In the genomic region with DNA sequence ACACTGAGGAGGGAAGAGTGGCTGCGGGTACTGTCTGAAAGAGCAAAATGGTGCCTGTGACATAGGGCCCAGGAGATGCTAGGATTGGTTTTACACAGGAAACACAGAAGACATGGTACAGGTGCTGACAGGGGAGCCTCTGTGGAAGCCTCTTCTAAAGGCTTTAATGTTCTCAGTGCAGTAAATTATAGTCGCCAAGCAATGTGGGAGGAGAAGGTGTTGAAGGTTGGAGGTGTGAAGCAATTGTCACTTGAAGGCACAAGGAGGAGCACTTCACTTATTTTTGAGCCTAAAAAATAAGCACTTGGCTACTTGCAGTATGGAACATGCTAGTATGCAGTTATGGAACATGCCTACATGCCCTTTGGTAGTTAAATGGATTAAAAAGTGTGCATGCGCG, we compare ENCODE assay signal across 11 mouse cellular contexts.
"Had no signal": no experiment of that assay in that cellular context is flagged by ENCODE, and none has a peak within 500 bp of the region (broad histone marks: within the 10 kb centered on the region; RNA-seq: fewer than 3 reads in every experiment).

No protein-coding gene starts in this region.

- DNase-seq: kidney, adult 11 months; kidney, adult 8-10 months; kidney, postnatal 10 days; kidney, postnatal 36 days; left cerebral cortex, postnatal 4 days; liver, postnatal 0 days; lung, embryonic 14.5 days; right cerebral cortex, postnatal 25 days; thymus, adult 2 months; thymus, postnatal 14 days; thymus, postnatal 4 days had no signal
